Mouse (Mus musculus): ENCODE measurements around the gene Gapdh.
A peak's percentile ranks its signal among the peaks of the same experiment; 100 is the strongest.
"Not testable (repeated sequence)": the region's sequence is repeated elsewhere in the genome, so short reads cannot be mapped to it uniquely, and the experiment has no call there.

Gapdh gene

GRCm38 (mm10) chr6:125166861-125167650 is 789 bp upstream of the Gapdh start:
- DNase-seq (ENCODE audit: low read depth, low spot score), result peak; percentile 97

GRCm38 (mm10) chr6:125165328-125165891 is 857 bp downstream of the Gapdh start:
- peak; percentile 99 for DNase-seq (ENCODE audit: low read depth, low spot score)

DNA sequence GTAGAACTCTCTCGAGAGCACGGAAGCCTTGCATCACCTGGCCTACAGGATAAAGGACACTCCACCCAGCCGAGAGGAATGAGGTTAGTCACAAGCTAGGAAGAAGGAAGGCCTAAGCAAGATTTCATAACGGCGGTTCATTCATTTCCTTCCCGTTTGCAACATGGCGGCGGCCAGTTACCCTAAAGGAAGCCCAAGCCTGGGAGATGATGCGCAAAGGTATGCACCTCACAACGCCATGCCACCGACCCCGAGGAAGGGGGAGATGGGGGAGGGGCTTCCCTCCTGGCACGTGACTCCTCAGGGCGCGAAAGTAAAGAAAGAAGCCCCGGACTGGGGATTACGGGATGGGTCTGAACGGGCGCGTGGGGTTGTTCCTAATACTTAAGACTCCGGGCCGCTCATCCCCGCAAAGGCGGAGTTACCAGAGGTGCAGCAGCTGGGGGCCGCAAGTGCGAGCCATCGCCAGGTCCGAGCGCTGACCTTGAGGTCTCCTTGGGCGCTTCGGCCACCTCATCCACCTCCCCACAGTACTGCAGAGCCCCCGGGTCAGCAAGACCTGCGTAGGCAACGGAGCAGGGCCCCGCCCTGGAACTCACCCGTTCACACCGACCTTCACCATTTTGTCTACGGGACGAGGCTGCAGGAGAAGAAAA is 1.5 kb downstream of the Gapdh start:
- peak; percentile 82 for DNase-seq (ENCODE audit: low read depth, low spot score)

GRCm38 (mm10) chr6:125163801-125164657 is 2.2 kb downstream of the Gapdh start:
- peak; percentile 94 for DNase-seq (ENCODE audit: low read depth, low spot score)

DNA sequence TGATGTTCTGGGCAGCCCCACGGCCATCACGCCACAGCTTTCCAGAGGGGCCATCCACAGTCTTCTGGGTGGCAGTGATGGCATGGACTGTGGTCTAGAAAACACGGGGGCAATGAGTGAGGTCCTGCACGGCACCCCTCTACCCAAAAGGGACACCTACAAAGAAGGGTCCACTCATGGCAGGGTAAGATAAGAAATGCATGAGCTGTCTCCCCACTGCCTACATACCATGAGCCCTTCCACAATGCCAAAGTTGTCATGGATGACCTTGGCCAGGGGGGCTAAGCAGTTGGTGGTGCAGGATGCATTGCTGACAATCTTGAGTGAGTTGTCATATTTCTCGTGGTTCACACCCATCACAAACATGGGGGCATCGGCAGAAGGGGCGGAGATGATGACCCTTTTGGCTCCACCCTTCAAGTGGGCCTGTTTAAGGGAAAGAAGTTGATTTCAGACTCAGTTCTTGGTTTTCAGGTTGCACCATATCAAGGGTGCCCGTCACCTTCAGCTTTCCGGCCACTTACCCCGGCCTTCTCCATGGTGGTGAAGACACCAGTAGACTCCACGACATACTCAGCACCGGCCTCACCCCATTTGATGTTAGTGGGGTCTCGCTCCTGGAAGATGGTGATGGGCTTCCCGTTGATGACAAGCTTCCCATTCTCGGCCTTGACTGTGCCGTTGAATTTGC is 3.5 kb downstream of the Gapdh start:
- not testable (repeated sequence) for DNase-seq (ENCODE audit: low read depth, low spot score)

DNA sequence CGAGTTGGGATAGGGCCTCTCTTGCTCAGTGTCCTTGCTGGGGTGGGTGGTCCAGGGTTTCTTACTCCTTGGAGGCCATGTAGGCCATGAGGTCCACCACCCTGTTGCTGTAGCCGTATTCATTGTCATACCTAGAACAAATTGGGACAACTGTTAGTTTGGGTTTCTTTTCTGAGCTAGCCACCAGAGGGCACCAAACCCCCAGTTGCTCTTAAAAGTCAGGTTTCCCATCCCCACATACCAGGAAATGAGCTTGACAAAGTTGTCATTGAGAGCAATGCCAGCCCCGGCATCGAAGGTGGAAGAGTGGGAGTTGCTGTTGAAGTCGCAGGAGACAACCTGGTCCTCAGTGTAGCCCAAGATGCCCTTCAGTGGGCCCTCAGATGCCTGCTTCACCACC is 4.3 kb downstream of the Gapdh start:
- DNase-seq (ENCODE audit: low read depth, low spot score), result not testable (repeated sequence)

GRCm38 (mm10) chr6:125160854-125161760 is 5.2 kb downstream of the Gapdh start:
- DNase-seq (ENCODE audit: low read depth, low spot score), result peak; percentile 86

- no peak for DNase-seq (ENCODE audit: low read depth, low spot score)
Observed at GRCm38 (mm10) chr6:125160558-125160853, 5.8 kb downstream of the Gapdh start.

GRCm38 (mm10) chr6:125159773-125160557 is 6.3 kb downstream of the Gapdh start:
- DNase-seq (ENCODE audit: low read depth, low spot score), result no peak

- DNase-seq (ENCODE audit: low read depth, low spot score), result no peak
Observed at GRCm38 (mm10) chr6:125158944-125159492, 7.2 kb downstream of the Gapdh start.

DNA sequence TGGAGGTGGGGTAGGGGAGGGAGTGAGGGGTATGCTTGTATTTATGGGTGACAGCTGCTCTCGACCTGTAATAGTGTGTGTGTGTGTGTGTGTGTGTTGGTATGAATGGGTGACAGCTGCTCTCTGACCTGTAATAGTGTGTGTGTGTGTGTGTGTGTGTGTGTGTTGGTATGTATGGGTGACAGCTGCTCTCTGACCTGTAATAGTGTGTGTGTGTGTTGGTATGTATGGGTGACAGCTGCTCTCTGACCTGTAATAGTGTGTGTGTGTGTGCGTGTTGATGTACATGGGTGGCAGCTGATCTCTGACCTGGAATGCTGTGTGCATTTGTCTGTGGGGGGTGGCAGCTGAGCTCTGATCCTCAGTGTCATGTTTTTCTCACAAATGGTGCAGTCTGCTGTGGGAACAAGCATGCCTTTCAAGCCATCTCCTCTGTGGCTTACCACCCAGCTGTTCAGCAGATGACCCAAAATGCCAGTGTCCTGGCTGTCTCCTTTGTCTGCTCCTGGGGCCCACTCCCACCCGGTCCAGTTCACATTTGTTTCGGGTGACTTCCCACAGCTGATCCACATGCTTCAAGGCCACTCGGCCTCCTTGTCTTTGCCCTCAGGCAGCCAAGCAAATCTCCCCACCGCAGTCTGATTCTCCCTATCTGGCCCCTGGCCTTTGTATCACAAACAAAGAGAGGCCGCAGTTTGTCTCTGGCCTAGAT is 9.2 kb downstream of the Gapdh start:
- no peak for DNase-seq (ENCODE audit: low read depth, low spot score)

DNA sequence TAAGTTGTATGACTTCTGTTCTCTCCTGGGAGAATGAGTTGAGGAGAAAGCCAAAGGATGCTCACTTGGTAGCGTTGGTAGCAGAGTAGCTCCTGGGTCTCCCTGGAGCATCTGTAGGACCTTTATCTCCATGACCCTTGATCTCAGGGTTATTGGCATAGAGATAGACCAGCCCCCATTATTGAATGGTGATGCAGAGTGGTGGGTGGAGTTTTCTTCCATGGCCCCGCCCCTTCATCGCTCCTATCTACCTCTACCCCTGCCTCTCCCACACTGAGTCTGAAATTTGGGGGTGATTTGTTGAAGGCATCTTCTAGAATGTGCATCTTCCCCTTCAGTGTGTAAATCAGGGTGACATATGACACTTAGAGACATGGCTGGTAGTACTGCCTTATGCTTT is 9.8 kb downstream of the Gapdh start:
- no peak for DNase-seq (ENCODE audit: low read depth, low spot score)

- DNase-seq (ENCODE audit: low read depth, low spot score), result no peak
Observed at GRCm38 (mm10) chr6:125155262-125155661, 11.0 kb downstream of the Gapdh start.

DNA sequence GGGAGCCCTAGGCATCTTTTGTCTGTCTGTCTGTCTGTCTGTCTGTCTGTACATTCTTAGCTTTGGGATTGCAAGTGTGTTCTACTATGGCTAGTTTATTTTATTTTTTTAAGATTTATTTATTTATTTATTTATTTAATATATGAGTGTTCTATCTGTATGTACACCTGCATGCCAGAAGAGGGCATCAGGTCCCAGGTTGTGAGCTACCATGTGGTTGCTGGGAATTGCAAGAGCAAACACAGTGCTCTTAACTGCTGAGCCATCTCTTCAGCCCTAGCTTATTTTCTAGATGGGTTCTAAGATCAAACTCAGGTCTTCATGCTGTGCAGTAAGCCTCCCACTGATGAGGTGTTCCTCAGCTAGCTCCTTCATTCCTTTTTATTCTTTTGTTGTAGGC is 11.7 kb downstream of the Gapdh start:
- DNase-seq (ENCODE audit: low read depth, low spot score), result no peak

GRCm38 (mm10) chr6:125153682-125154081 is 12.6 kb downstream of the Gapdh start:
- no peak for DNase-seq (ENCODE audit: low read depth, low spot score)

DNA sequence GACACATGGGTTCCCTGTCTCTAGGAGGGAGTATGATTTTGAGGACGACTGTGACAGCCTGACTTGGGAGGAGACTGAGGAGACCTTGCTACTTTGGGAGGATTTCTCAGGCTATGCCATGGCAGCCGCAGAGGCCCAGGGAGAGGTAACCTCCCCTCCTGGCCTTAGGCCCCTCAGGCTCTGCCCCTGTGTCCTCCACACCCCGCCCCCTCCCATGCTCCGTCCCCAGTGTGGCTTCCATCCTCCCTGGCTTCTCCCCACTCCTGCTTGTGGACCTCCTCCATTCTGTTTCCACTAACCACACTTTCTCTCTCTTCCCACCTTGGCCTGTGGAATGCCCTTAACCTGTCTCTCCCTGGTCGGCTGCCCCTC is 13.3 kb downstream of the Gapdh start:
- no peak for DNase-seq (ENCODE audit: low read depth, low spot score)

- peak; percentile 75 for DNase-seq (ENCODE audit: low read depth, low spot score)
Observed at GRCm38 (mm10) chr6:125152212-125153017, 13.9 kb downstream of the Gapdh start.

DNA sequence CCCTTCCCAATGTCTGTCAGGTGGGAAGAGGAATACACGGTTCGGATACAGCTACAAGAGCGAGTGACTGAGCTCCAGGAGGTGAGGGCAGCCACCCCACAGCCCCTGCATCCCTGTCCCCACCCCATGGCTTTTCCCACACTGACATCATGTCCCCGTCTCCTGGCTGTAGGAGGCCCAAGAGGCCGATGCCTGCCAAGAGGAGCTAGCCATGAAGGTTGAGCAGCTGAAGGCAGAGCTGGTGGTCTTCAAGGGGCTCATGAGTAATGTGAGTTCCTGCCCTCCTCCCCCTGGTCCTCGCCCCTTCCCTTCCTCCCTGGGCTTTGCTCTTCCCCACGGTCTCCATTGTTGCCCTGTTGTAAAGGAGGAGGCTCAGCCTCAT is 16.7 kb downstream of the Gapdh start:
- DNase-seq (ENCODE audit: low read depth, low spot score), result no peak

Measured in skeletal muscle tissue, adult 2 months (tissue).